Mouse (Mus musculus) lung, postnatal 4 days (tissue): ENCODE data around the gene Map2.

Source experiments
- DNase-seq, 2 experiments: peaks; one replicate each; pipeline ENCODE4 v3.0.0; 2021

The Map2 gene

GRCm38 (mm10) chr1:66321136-66321502, 146.0 kb downstream of the Map2 start:
- no peak for DNase-seq

GRCm38 (mm10) chr1:66321631-66322142, 146.6 kb downstream of the Map2 start:
- DNase-seq: no peak

GRCm38 (mm10) chr1:66323461-66323860, 148.4 kb downstream of the Map2 start:
- no peak for DNase-seq

GRCm38 (mm10) chr1:66324951-66325350, 149.9 kb downstream of the Map2 start:
- DNase-seq: no peak

GRCm38 (mm10) chr1:66328996-66329395, 153.9 kb downstream of the Map2 start:
- DNase-seq: no peak

- no peak for DNase-seq
Measured at GRCm38 (mm10) chr1:66329534-66329933, 154.5 kb downstream of the Map2 start.

- no peak for DNase-seq
Measured at GRCm38 (mm10) chr1:66335724-66336284, 160.7 kb downstream of the Map2 start.

GRCm38 (mm10) chr1:66339213-66339612, 164.1 kb downstream of the Map2 start:
- DNase-seq: no peak

GRCm38 (mm10) chr1:66348404-66349165, 173.5 kb downstream of the Map2 start:
- no peak for DNase-seq

GRCm38 (mm10) chr1:66349166-66349835, 174.2 kb downstream of the Map2 start:
- no peak for DNase-seq

- no peak for DNase-seq
Measured at GRCm38 (mm10) chr1:66351366-66351765, 176.3 kb downstream of the Map2 start.

GRCm38 (mm10) chr1:66361799-66362198, 186.7 kb downstream of the Map2 start:
- no peak for DNase-seq

GRCm38 (mm10) chr1:66363285-66363684, 188.2 kb downstream of the Map2 start:
- no peak for DNase-seq

GRCm38 (mm10) chr1:66364386-66364785, 189.3 kb downstream of the Map2 start:
- no peak for DNase-seq

- no peak for DNase-seq
Measured at GRCm38 (mm10) chr1:66365600-66365999, 190.5 kb downstream of the Map2 start.

GRCm38 (mm10) chr1:66369486-66369885, 194.4 kb downstream of the Map2 start:
- no peak for DNase-seq

- no peak for DNase-seq
Measured at GRCm38 (mm10) chr1:66371371-66371770, 196.3 kb downstream of the Map2 start.

GRCm38 (mm10) chr1:66386321-66386720, 211.2 kb downstream of the Map2 start:
- no peak for DNase-seq

- no peak for DNase-seq
Measured at GRCm38 (mm10) chr1:66386751-66387452, 211.8 kb downstream of the Map2 start.

- no peak for DNase-seq
Measured at GRCm38 (mm10) chr1:66388561-66388960, 213.5 kb downstream of the Map2 start.

- DNase-seq: no peak
Measured at GRCm38 (mm10) chr1:66394944-66395637, 220.0 kb downstream of the Map2 start.

GRCm38 (mm10) chr1:66395826-66396225, 220.8 kb downstream of the Map2 start:
- DNase-seq: no peak

GRCm38 (mm10) chr1:66401902-66402301, 226.8 kb downstream of the Map2 start:
- DNase-seq: no peak
